Mouse (Mus musculus): ENCODE measurements around the gene Map2. TPM values are rescaled to one million over a fixed set of nuclear protein-coding genes. Genes with fewer than 3 reads are reported as not detected.

Map2 gene
- total and polyA plus RNA-seq, 3 experiments, result not detected

DNA sequence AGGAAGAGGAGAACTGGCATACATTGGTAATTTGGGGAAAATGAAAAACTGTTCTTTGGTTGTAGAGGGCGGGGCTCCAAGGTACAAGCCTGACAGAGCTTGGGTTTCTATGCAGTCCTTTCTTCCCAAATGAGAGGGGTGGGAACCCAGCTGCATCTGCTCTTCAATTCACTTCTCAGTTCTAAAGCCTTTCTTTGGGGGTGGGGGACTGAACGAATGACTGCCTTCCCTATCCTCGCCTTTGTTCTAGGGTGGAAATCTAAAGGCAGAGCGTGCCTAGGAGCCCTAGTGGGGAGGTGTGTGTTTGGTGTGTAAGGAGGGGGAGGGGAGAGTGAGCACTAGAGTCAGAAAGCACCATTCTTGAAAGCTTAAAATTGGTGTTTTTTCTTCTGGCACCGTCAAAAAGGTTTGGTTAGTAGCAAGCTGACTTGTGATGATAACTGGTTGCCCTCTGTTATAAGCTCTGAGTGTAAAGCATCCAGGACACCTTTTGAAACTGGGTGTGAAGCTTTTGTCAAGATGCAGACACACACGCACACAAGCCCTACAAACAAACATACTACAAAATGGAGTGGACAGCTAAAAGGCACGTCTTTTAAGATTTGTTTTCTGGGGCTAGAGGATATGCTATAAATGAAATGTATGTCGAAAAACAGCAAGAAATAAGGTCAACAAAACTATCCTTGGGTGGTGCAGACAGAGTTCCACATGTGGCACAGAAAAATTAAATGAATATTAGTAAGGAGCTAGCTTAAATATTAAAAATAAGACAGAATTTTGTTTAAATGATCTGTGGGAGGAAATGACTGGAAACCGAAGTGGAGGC lies 1.2 kb downstream of the Map2 start:
- Histone ChIP-seq H3K4me3 (ENCODE audit: control insufficient read depth in 1 of 2, insufficient read depth in 1 of 2, low read depth in 2 of 2, low read length in 2 of 2) (no peak overlapping the region), H3K27ac (ENCODE audit: control insufficient read depth, low read depth, low read length) (no peak overlapping the region)
- no peak for TF ChIP-seq USF1 (IDR thresholded peaks at IDR 0.05; ENCODE audit: low read depth, low read length)
- no peak for TF ChIP-seq MAX (IDR thresholded peaks at IDR 0.05; ENCODE audit: low read length)
- no peak for TF ChIP-seq HCFC1 (IDR thresholded peaks at IDR 0.05; ENCODE audit: low read depth, low read length)
- TF ChIP-seq MXI1 (IDR thresholded peaks at IDR 0.05; ENCODE audit: low read depth, low read length), result no peak

GRCm38 (mm10) chr1:66176838-66177105 lies 1.7 kb downstream of the Map2 start:
- TF ChIP-seq ZKSCAN1 (IDR thresholded peaks at IDR 0.05; ENCODE audit: low read depth, low read length) (no peak), SMC3 (IDR thresholded peaks at IDR 0.05; ENCODE audit: low read depth, low read length) (no peak), HCFC1 (IDR thresholded peaks at IDR 0.05; ENCODE audit: low read depth, low read length) (no peak), TBP (IDR thresholded peaks at IDR 0.05; ENCODE audit: low read depth, low read length) (no peak), MYC (IDR thresholded peaks at IDR 0.05; ENCODE audit: low read depth, low read length) (no peak), CHD1 (IDR thresholded peaks at IDR 0.05; ENCODE audit: low read depth, low read length) (no peak)
- no peak for DNase-seq (ENCODE audit: low read depth, low spot score)
- H3K4me1 ChIP-seq (ENCODE audit: control insufficient read depth in 1 of 2, insufficient read depth in 2 of 2, low read length in 2 of 2), result no peaks in the 10 kb centered on the region
- no peaks in the 10 kb centered on the region for H3K79me2 ChIP-seq (ENCODE audit: control insufficient read depth, insufficient read depth, low read length, poor library complexity)
- H3K4me3 ChIP-seq (ENCODE audit: control insufficient read depth in 1 of 2, insufficient read depth in 1 of 2, low read depth in 2 of 2, low read length in 2 of 2), result no peak overlapping the region
- H3K36me3 ChIP-seq (ENCODE audit: control insufficient read depth in 1 of 2, insufficient read depth in 2 of 2, low read length in 2 of 2), result no peaks in the 10 kb centered on the region
- H3K27me3 ChIP-seq (ENCODE audit: control insufficient read depth in 1 of 2, insufficient read depth in 2 of 2, low read length in 2 of 2), result no peaks in the 10 kb centered on the region
- H3K27ac ChIP-seq (ENCODE audit: control insufficient read depth, low read depth, low read length), result no peak overlapping the region
- no peaks in the 10 kb centered on the region for H3K9me3 ChIP-seq (replicated peaks; ENCODE audit: insufficient read depth, low read length)
- H3K9ac ChIP-seq (ENCODE audit: control insufficient read depth, low read depth, low read length, poor library complexity, severe bottlenecking), result no peak overlapping the region

More for the DNA sequence above, 1.2 kb downstream of the Map2 start:
- Histone ChIP-seq H3K9me3 (replicated peaks; ENCODE audit: insufficient read depth, low read length) (no peaks in the 10 kb centered on the region), H3K27me3 (ENCODE audit: control insufficient read depth in 1 of 2, insufficient read depth in 2 of 2, low read length in 2 of 2) (no peaks in the 10 kb centered on the region), H3K4me1 (ENCODE audit: control insufficient read depth in 1 of 2, insufficient read depth in 2 of 2, low read length in 2 of 2) (no peaks in the 10 kb centered on the region), H3K9ac (ENCODE audit: control insufficient read depth, low read depth, low read length, poor library complexity, severe bottlenecking) (no peak overlapping the region), H3K79me2 (ENCODE audit: control insufficient read depth, insufficient read depth, low read length, poor library complexity) (no peaks in the 10 kb centered on the region), H3K36me3 (ENCODE audit: control insufficient read depth in 1 of 2, insufficient read depth in 2 of 2, low read length in 2 of 2) (no peaks in the 10 kb centered on the region)
- DNase-seq (ENCODE audit: low read depth, low spot score), result no peak

GRCm38 (mm10) chr1:66177489-66178170 lies 2.6 kb downstream of the Map2 start:
- Histone ChIP-seq H3K4me1 (ENCODE audit: control insufficient read depth in 1 of 2, insufficient read depth in 2 of 2, low read length in 2 of 2) (no peaks in the 10 kb centered on the region), H3K9me3 (replicated peaks; ENCODE audit: insufficient read depth, low read length) (no peaks in the 10 kb centered on the region), H3K9ac (ENCODE audit: control insufficient read depth, low read depth, low read length, poor library complexity, severe bottlenecking) (no peak overlapping the region), H3K27ac (ENCODE audit: control insufficient read depth, low read depth, low read length) (no peak overlapping the region), H3K27me3 (ENCODE audit: control insufficient read depth in 1 of 2, insufficient read depth in 2 of 2, low read length in 2 of 2) (no peaks in the 10 kb centered on the region), H3K36me3 (ENCODE audit: control insufficient read depth in 1 of 2, insufficient read depth in 2 of 2, low read length in 2 of 2) (no peaks in the 10 kb centered on the region), H3K4me3 (ENCODE audit: control insufficient read depth in 1 of 2, insufficient read depth in 1 of 2, low read depth in 2 of 2, low read length in 2 of 2) (no peak overlapping the region), H3K79me2 (ENCODE audit: control insufficient read depth, insufficient read depth, low read length, poor library complexity) (no peaks in the 10 kb centered on the region)
- TF ChIP-seq RCOR1 (IDR thresholded peaks at IDR 0.05; ENCODE audit: low read depth, low read length) (no peak), CHD1 (IDR thresholded peaks at IDR 0.05; ENCODE audit: low read depth, low read length) (no peak), MXI1 (IDR thresholded peaks at IDR 0.05; ENCODE audit: low read depth, low read length) (no peak), ZC3H11A (IDR thresholded peaks at IDR 0.05; ENCODE audit: low read depth, low read length) (no peak), TCF12 (IDR thresholded peaks at IDR 0.05; ENCODE audit: low read depth, low read length) (no peak), USF1 (IDR thresholded peaks at IDR 0.05; ENCODE audit: low read depth, low read length) (no peak), MYB (IDR thresholded peaks at IDR 0.05; ENCODE audit: low read depth, low read length) (no peak), TBP (IDR thresholded peaks at IDR 0.05; ENCODE audit: low read depth, low read length) (no peak)
- DNase-seq (ENCODE audit: low read depth, low spot score), result no peak
